Comparison of ENCODE assay signal across 9 mouse cellular contexts in genomic region chr11:5149249-5149648, GRCm38 (mm10). TPM values are rescaled to one million over a fixed set of nuclear protein-coding genes. Genes with fewer than 3 reads are reported as not detected.
DNase-seq lines count a peak whose midpoint lies in the region; ATAC-seq lines count a peak whose summit lies in the region.
"Had no signal": no experiment of that assay in that cellular context is flagged by ENCODE, and none has a peak within 500 bp of the region (broad histone marks: within the 10 kb centered on the region; RNA-seq: fewer than 3 reads in every experiment).

No protein-coding gene starts in this region.

- H3K4me2 ChIP-seq in lung, embryonic 16.5 days (ENCODE audit: low read depth, low read length) = peak overlapping the region; percentile 21; the same call in 1 of the 2 replicates
- 0 out of 2 replicates have a peak overlapping the region, but pooled peaks have one; percentile 11 for H3K4me2 ChIP-seq in embryonic facial prominence, embryonic 14.5 days (ENCODE audit: low read depth, low read length)
- H3K4me2 ChIP-seq in kidney, embryonic 16.5 days (replicated peaks; ENCODE audit: low read depth, low read length) = peak overlapping the region; percentile 67
- peak overlapping the region; percentile 14; the same call in 1 of the 2 replicates for H3K4me2 ChIP-seq in neural tube, embryonic 13.5 days

- 12% methylated on average over 7 of the region's 7 CpGs for WGBS in lung, embryonic 16.5 days
- 22% methylated on average over 7 of the region's 7 CpGs for WGBS in embryonic facial prominence, embryonic 14.5 days
- 10% methylated on average over 7 of the region's 7 CpGs for WGBS in kidney, embryonic 16.5 days
- 10% methylated on average over 7 of the region's 7 CpGs for WGBS in neural tube, embryonic 13.5 days

- peak overlapping the region; percentile 39 for H3K27ac ChIP-seq in lung, embryonic 16.5 days (ENCODE audit: low read length)
- no peak overlapping the region for H3K27ac ChIP-seq in embryonic facial prominence, embryonic 14.5 days (replicated peaks; ENCODE audit: low read depth, low read length)
- peak overlapping the region; percentile 92 for H3K27ac ChIP-seq in kidney, embryonic 16.5 days (ENCODE audit: low read length)
- no peak overlapping the region for H3K27ac ChIP-seq in neural tube, embryonic 13.5 days (replicated peaks)

- no peaks in the 10 kb centered on the region for H3K36me3 ChIP-seq in lung, embryonic 16.5 days (ENCODE audit: control insufficient read depth, insufficient read depth, low read length)
- no peaks in the 10 kb centered on the region for H3K36me3 ChIP-seq in embryonic facial prominence, embryonic 14.5 days (ENCODE audit: control insufficient read depth, insufficient read depth, low read length)
- H3K36me3 ChIP-seq in kidney, embryonic 16.5 days (ENCODE audit: insufficient read depth, low read length) = no peaks in the 10 kb centered on the region
- H3K36me3 ChIP-seq in neural tube, embryonic 13.5 days = no peaks in the 10 kb centered on the region

- H3K4me1 ChIP-seq in lung, embryonic 16.5 days (replicated peaks; ENCODE audit: control insufficient read depth, insufficient read depth, low read length) = peaks cover 30% of the 10 kb centered on the region
- peaks cover 22% of the 10 kb centered on the region for H3K4me1 ChIP-seq in embryonic facial prominence, embryonic 14.5 days (ENCODE audit: control insufficient read depth, insufficient read depth, low read length)
- H3K4me1 ChIP-seq in kidney, embryonic 16.5 days (ENCODE audit: insufficient read depth, low read length) = peaks cover 67% of the 10 kb centered on the region
- H3K4me1 ChIP-seq in neural tube, embryonic 13.5 days (replicated peaks) = peaks cover 46% of the 10 kb centered on the region

- peak; percentile 41 for ATAC-seq in lung, embryonic 16.5 days (ENCODE audit: low read depth)
- no peak for ATAC-seq in embryonic facial prominence, embryonic 14.5 days (ENCODE audit: low read depth)
- ATAC-seq in kidney, embryonic 16.5 days (ENCODE audit: low FRiP score, low TSS enrichment) = peak; percentile 64
- no peak for ATAC-seq in neural tube, embryonic 13.5 days (ENCODE audit: low read depth)

- DNase-seq in lung, adult 18-20 months = no peak
- no peak for DNase-seq in embryonic facial prominence, embryonic 14.5 days (ENCODE audit: low spot score)
- no peak for DNase-seq in adipocyte (ENCODE audit: low spot score)
- no peak for DNase-seq in layer of hippocampus, adult 8-10 months (ENCODE audit: low spot score in 2 of 2)
- DNase-seq: gastrocnemius, adult 2 months; layer of hippocampus, adult 9-11 months had no signal

- H3K9me3 ChIP-seq in lung, embryonic 16.5 days (ENCODE audit: control insufficient read depth, low read length) = no peaks in the 10 kb centered on the region
- no peaks in the 10 kb centered on the region for H3K9me3 ChIP-seq in embryonic facial prominence, embryonic 14.5 days (ENCODE audit: control insufficient read depth, low read length)
- no peaks in the 10 kb centered on the region for H3K9me3 ChIP-seq in kidney, embryonic 16.5 days (ENCODE audit: low read length)
- no peaks in the 10 kb centered on the region for H3K9me3 ChIP-seq in neural tube, embryonic 13.5 days

- H3K9ac ChIP-seq in lung, embryonic 16.5 days (ENCODE audit: low read length) = peak overlapping the region; percentile 13
- no peak overlapping the region for H3K9ac ChIP-seq in embryonic facial prominence, embryonic 14.5 days (ENCODE audit: low read depth, low read length)
- peak overlapping the region; percentile 12; the same call in 1 of the 2 replicates for H3K9ac ChIP-seq in kidney, embryonic 16.5 days (replicated peaks; ENCODE audit: low read length)
- 0 out of 2 replicates have a peak overlapping the region, but pooled peaks have one; percentile 12 for H3K9ac ChIP-seq in neural tube, embryonic 13.5 days

- H3K4me3 ChIP-seq in lung, embryonic 16.5 days (ENCODE audit: low read length) = no peak overlapping the region
- H3K4me3 ChIP-seq in embryonic facial prominence, embryonic 14.5 days (ENCODE audit: low read depth, low read length) = no peak overlapping the region
- H3K4me3 ChIP-seq in kidney, embryonic 16.5 days (ENCODE audit: low read length) = peak overlapping the region; percentile 17
- H3K4me3 ChIP-seq in neural tube, embryonic 13.5 days = no peak overlapping the region
- H3K4me3 ChIP-seq: gastrocnemius, adult 2 months had no signal

- no peaks in the 10 kb centered on the region for H3K27me3 ChIP-seq in lung, embryonic 16.5 days (ENCODE audit: control insufficient read depth, insufficient read depth, low read depth, low read length)
- H3K27me3 ChIP-seq in embryonic facial prominence, embryonic 14.5 days (replicated peaks; ENCODE audit: control insufficient read depth, insufficient read depth, low read length) = no peaks in the 10 kb centered on the region
- no peaks in the 10 kb centered on the region for H3K27me3 ChIP-seq in kidney, embryonic 16.5 days (ENCODE audit: insufficient read depth, low read length)
- 0 out of 2 replicates have a peak, but pooled peaks cover 13% of the 10 kb centered on the region for H3K27me3 ChIP-seq in neural tube, embryonic 13.5 days

RNA-seq across cellular contexts. Expression of gene Emid1, which starts 2.8 kb away (rescaled TPM):
- 46.7 and 52.2 TPM in 2 replicates for polyA plus RNA-seq in lung, embryonic 16.5 days (2015; fragmentation: Nextera tagmentation; extraction: Ambion mirVana)
- polyA plus RNA-seq in embryonic facial prominence, embryonic 14.5 days (2014; fragmentation: Nextera tagmentation; extraction: Ambion mirVana) = 38.0 and 41.9 TPM in 2 replicates
- 230 and 247 TPM in 2 replicates for polyA plus RNA-seq in kidney, embryonic 16.5 days (2015; fragmentation: Nextera tagmentation; extraction: Ambion mirVana)
- 16.5 and 18.9 TPM in 2 replicates for polyA plus RNA-seq in neural tube, embryonic 13.5 days (2015; fragmentation: Nextera tagmentation; extraction: Ambion mirVana)
- 1 to 10 TPM; 3.7 to 6.5 (median 5.2) TPM for total RNA-seq in layer of hippocampus, adult 8-10 months (2022)

RNA-seq across cellular contexts. Expression of gene Ewsr1, which starts 50.2 kb away (rescaled TPM):
- polyA plus RNA-seq in lung, embryonic 16.5 days (2015; fragmentation: Nextera tagmentation; extraction: Ambion mirVana) = 709 and 717 TPM in 2 replicates
- 283 and 350 TPM in 2 replicates for polyA plus RNA-seq in embryonic facial prominence, embryonic 14.5 days (2014; fragmentation: Nextera tagmentation; extraction: Ambion mirVana)
- 859 and 884 TPM in 2 replicates for polyA plus RNA-seq in kidney, embryonic 16.5 days (2015; fragmentation: Nextera tagmentation; extraction: Ambion mirVana)
- 624 and 700 TPM in 2 replicates for polyA plus RNA-seq in neural tube, embryonic 13.5 days (2015; fragmentation: Nextera tagmentation; extraction: Ambion mirVana)
- 100 to 1,000 TPM; 333 to 412 (median 383) TPM for total RNA-seq in layer of hippocampus, adult 8-10 months (2022)

RNA-seq across cellular contexts. Expression of gene Rhbdd3, which starts 50.5 kb away (rescaled TPM):
- polyA plus RNA-seq in lung, embryonic 16.5 days (2015; fragmentation: Nextera tagmentation; extraction: Ambion mirVana) = 23.8 and 26.3 TPM in 2 replicates
- polyA plus RNA-seq in embryonic facial prominence, embryonic 14.5 days (2014; fragmentation: Nextera tagmentation; extraction: Ambion mirVana) = 21.8 and 26.5 TPM in 2 replicates
- polyA plus RNA-seq in kidney, embryonic 16.5 days (2015; fragmentation: Nextera tagmentation; extraction: Ambion mirVana) = 35.1 and 39.0 TPM in 2 replicates
- polyA plus RNA-seq in neural tube, embryonic 13.5 days (2015; fragmentation: Nextera tagmentation; extraction: Ambion mirVana) = 26.2 and 32.7 TPM in 2 replicates
- 10 to 100 TPM; 22.1 to 26.4 (median 24.2) TPM for total RNA-seq in layer of hippocampus, adult 8-10 months (2022)

Comparison
In these comparisons a context has a peak if more than half of its experiments do, and no peak if none do; other contexts are left out.
1. ATAC-seq: peak in lung, embryonic 16.5 days (single experiment) and kidney, embryonic 16.5 days (single experiment); none in embryonic facial prominence, embryonic 14.5 days (single experiment) and neural tube, embryonic 13.5 days (single experiment).
2. H3K27ac ChIP-seq: peak in lung, embryonic 16.5 days (single experiment) and kidney, embryonic 16.5 days (single experiment); none in embryonic facial prominence, embryonic 14.5 days (single experiment) and neural tube, embryonic 13.5 days (single experiment).
3. H3K4me2 ChIP-seq: peak in every context shown above with its lines; median percentile 67 in kidney, embryonic 16.5 days; 21 in lung, embryonic 16.5 days; 14 in neural tube, embryonic 13.5 days; 11 in embryonic facial prominence, embryonic 14.5 days.